In genomic region chr7:45182606-45183005, GRCm38 (mm10) we compare ENCODE assay signal across 7 mouse cellular contexts. TPM values are rescaled to one million over a fixed set of nuclear protein-coding genes. Genes with fewer than 3 reads are reported as not detected.
DNase-seq lines count a peak whose midpoint lies in the region; ATAC-seq and TF ChIP-seq lines count a peak whose summit lies in the region.

No protein-coding gene starts in this region.

- no peaks in the 10 kb centered on the region for H3K36me3 ChIP-seq in spleen, adult 2 months (ENCODE audit: control insufficient read depth, insufficient read depth, low read length)
- H3K36me3 ChIP-seq in forebrain, embryonic 16.5 days (ENCODE audit: control insufficient read depth, insufficient read depth), result no peaks in the 10 kb centered on the region
- no peaks in the 10 kb centered on the region for H3K36me3 ChIP-seq in limb, embryonic 12.5 days
- H3K36me3 ChIP-seq in stomach, embryonic 15.5 days, result no peaks in the 10 kb centered on the region

- 16% methylated on average over 11 of the region's 11 CpGs for WGBS in spleen, adult 2 months
- WGBS in forebrain, embryonic 16.5 days, result 9% methylated on average over 11 of the region's 11 CpGs
- 20% methylated on average over 11 of the region's 11 CpGs for WGBS in limb, embryonic 12.5 days
- whole genome bisulfite sequencing in stomach, embryonic 15.5 days, result 11% methylated on average over 11 of the region's 11 CpGs

- H3K27me3 ChIP-seq in spleen, adult 2 months (ENCODE audit: control insufficient read depth, insufficient read depth, low read length), result peaks cover 17% of the 10 kb centered on the region
- H3K27me3 ChIP-seq in forebrain, embryonic 16.5 days (replicated peaks; ENCODE audit: control insufficient read depth, insufficient read depth, low read length), result peaks cover 72% of the 10 kb centered on the region
- peaks cover 97% of the 10 kb centered on the region for H3K27me3 ChIP-seq in limb, embryonic 12.5 days
- peaks cover 89% of the 10 kb centered on the region for H3K27me3 ChIP-seq in stomach, embryonic 15.5 days (replicated peaks)

- DNase-seq in spleen, adult 2 months (ENCODE audit: low read depth in 1 of 2, low spot score in 2 of 2), result no peak
- no peak for DNase-seq in spleen, adult 18-20 months
- DNase-seq in adrenal gland, adult 18-20 months (ENCODE audit: low spot score in 2 of 2), result no peak
- no peak for DNase-seq in right cerebral cortex, postnatal 10 days (ENCODE audit: low spot score in 2 of 2)

- H3K4me2 ChIP-seq in forebrain, embryonic 16.5 days (ENCODE audit: low read length), result peak overlapping the region; percentile 61
- H3K4me2 ChIP-seq in limb, embryonic 12.5 days, result peak overlapping the region; percentile 56
- H3K4me2 ChIP-seq in stomach, embryonic 15.5 days, result peak overlapping the region; percentile 66

- peak; percentile 24; the same call in 1 of the 2 replicates for ATAC-seq in forebrain, embryonic 16.5 days
- peak; percentile 30; the same call in 1 of the 2 replicates for ATAC-seq in limb, embryonic 12.5 days (ENCODE audit: insufficient number of reproducible peaks, insufficient read depth, low FRiP score, low TSS enrichment, low read depth)
- ATAC-seq in stomach, embryonic 15.5 days (ENCODE audit: insufficient read depth, low FRiP score, low read depth), result no peak

- peak overlapping the region; percentile 38; the same call in 1 of the 2 replicates for H3K4me3 ChIP-seq in spleen, adult 2 months (ENCODE audit: extremely low read depth, insufficient read depth, insufficient read length)
- H3K4me3 ChIP-seq in forebrain, embryonic 16.5 days (replicated peaks; ENCODE audit: low read length), result peak overlapping the region; percentile 43
- H3K4me3 ChIP-seq in limb, embryonic 12.5 days (replicated peaks), result peak overlapping the region; percentile 25
- peak overlapping the region; percentile 32 for H3K4me3 ChIP-seq in stomach, embryonic 15.5 days (replicated peaks)

- TF ChIP-seq CTCF in spleen, adult 2 months (IDR thresholded peaks at IDR 0.05; ENCODE audit: extremely low read depth, insufficient read depth, insufficient read length, insufficient replicate concordance), result no peak

- H3K9ac ChIP-seq in forebrain, embryonic 16.5 days (replicated peaks; ENCODE audit: low read depth, low read length), result peak overlapping the region; percentile 20; the same call in 1 of the 2 replicates
- H3K9ac ChIP-seq in limb, embryonic 12.5 days (replicated peaks), result peak overlapping the region; percentile 52
- H3K9ac ChIP-seq in stomach, embryonic 15.5 days, result no peak overlapping the region

- H3K27ac ChIP-seq in spleen, adult 2 months (ENCODE audit: insufficient read depth, low read length), result no peak overlapping the region
- no peak overlapping the region for H3K27ac ChIP-seq in forebrain, embryonic 16.5 days (ENCODE audit: low read length)
- no peak overlapping the region for H3K27ac ChIP-seq in limb, embryonic 12.5 days
- H3K27ac ChIP-seq in stomach, embryonic 15.5 days, result no peak overlapping the region

- TF ChIP-seq POLR2A in spleen, adult 2 months (IDR thresholded peaks at IDR 0.05; ENCODE audit: low read depth, low read length), result no peak

- H3K9me3 ChIP-seq in forebrain, embryonic 16.5 days (ENCODE audit: control insufficient read depth, low read length), result no peaks in the 10 kb centered on the region
- no peaks in the 10 kb centered on the region; the same call in 1 of the 2 replicates for H3K9me3 ChIP-seq in limb, embryonic 12.5 days
- no peaks in the 10 kb centered on the region for H3K9me3 ChIP-seq in stomach, embryonic 15.5 days

- H3K4me1 ChIP-seq in spleen, adult 2 months (ENCODE audit: control insufficient read depth, insufficient read depth, insufficient read length), result peaks cover 4% of the 10 kb centered on the region; the same call in 1 of the 2 replicates
- peaks cover 13% of the 10 kb centered on the region for H3K4me1 ChIP-seq in forebrain, embryonic 16.5 days (replicated peaks; ENCODE audit: control insufficient read depth, insufficient read depth, low read length)
- H3K4me1 ChIP-seq in limb, embryonic 12.5 days (replicated peaks), result peaks cover 23% of the 10 kb centered on the region
- H3K4me1 ChIP-seq in stomach, embryonic 15.5 days, result peaks cover 7% of the 10 kb centered on the region; the same call in 1 of the 2 replicates

RNA-seq across cellular contexts. Expression of gene Pth2, which starts 1.8 kb away (rescaled TPM):
- polyA plus RNA-seq in spleen, adult 2 months (2012; rRNA removed), result not detected in 2 replicates
- polyA plus RNA-seq in forebrain, embryonic 16.5 days (2015; fragmentation: Nextera tagmentation; extraction: Ambion mirVana), result 0.63 TPM in 1 of 2 replicates, not detected in the other
- polyA plus RNA-seq in limb, embryonic 12.5 days (2016; fragmentation: Nextera tagmentation; extraction: Ambion mirVana), result not detected in 2 replicates
- polyA plus RNA-seq in stomach, embryonic 15.5 days (2015; fragmentation: Nextera tagmentation; extraction: Ambion mirVana), result not detected in 2 replicates
- total RNA-seq in adrenal gland, adult 18-20 months (2021), result not detected

RNA-seq across cellular contexts. Expression of gene Gfy, which starts 3.2 kb away (rescaled TPM):
- polyA plus RNA-seq in spleen, adult 2 months (2012; rRNA removed), result not detected in 2 replicates
- 0.51 TPM in 1 of 2 replicates, not detected in the other for polyA plus RNA-seq in forebrain, embryonic 16.5 days (2015; fragmentation: Nextera tagmentation; extraction: Ambion mirVana)
- not detected in 2 replicates for polyA plus RNA-seq in limb, embryonic 12.5 days (2016; fragmentation: Nextera tagmentation; extraction: Ambion mirVana)
- not detected in 2 replicates for polyA plus RNA-seq in stomach, embryonic 15.5 days (2015; fragmentation: Nextera tagmentation; extraction: Ambion mirVana)
- not detected for total RNA-seq in adrenal gland, adult 18-20 months (2021)

RNA-seq across cellular contexts. Expression of gene Slc17a7, which starts 18.9 kb away (rescaled TPM):
- polyA plus RNA-seq in spleen, adult 2 months (2012; rRNA removed), result 0.05 and 0.06 TPM in 2 replicates
- 20.1 and 22.8 TPM in 2 replicates for polyA plus RNA-seq in forebrain, embryonic 16.5 days (2015; fragmentation: Nextera tagmentation; extraction: Ambion mirVana)
- 0.17 and 0.25 TPM in 2 replicates for polyA plus RNA-seq in limb, embryonic 12.5 days (2016; fragmentation: Nextera tagmentation; extraction: Ambion mirVana)
- 0.13 TPM in 1 of 2 replicates, not detected in the other for polyA plus RNA-seq in stomach, embryonic 15.5 days (2015; fragmentation: Nextera tagmentation; extraction: Ambion mirVana)
- under 1 TPM; 0.19 to 0.23 TPM for total RNA-seq in adrenal gland, adult 18-20 months (2021)

RNA-seq across cellular contexts. Expression of gene Ccdc155, which starts 22.1 kb away (rescaled TPM):
- polyA plus RNA-seq in spleen, adult 2 months (2012; rRNA removed), result 0.16 and 0.20 TPM in 2 replicates
- polyA plus RNA-seq in forebrain, embryonic 16.5 days (2015; fragmentation: Nextera tagmentation; extraction: Ambion mirVana), result 0.58 and 0.95 TPM in 2 replicates
- 1.0 and 1.7 TPM in 2 replicates for polyA plus RNA-seq in limb, embryonic 12.5 days (2016; fragmentation: Nextera tagmentation; extraction: Ambion mirVana)
- polyA plus RNA-seq in stomach, embryonic 15.5 days (2015; fragmentation: Nextera tagmentation; extraction: Ambion mirVana), result 0.55 and 0.64 TPM in 2 replicates
- under 1 TPM in 1 of 2 experiments, not detected in 1; 0.29 TPM for total RNA-seq in adrenal gland, adult 18-20 months (2021)

RNA-seq across cellular contexts. Expression of gene Aldh16a1, which starts 28.2 kb away (rescaled TPM):
- 93.0 and 114 TPM in 2 replicates for polyA plus RNA-seq in spleen, adult 2 months (2012; rRNA removed)
- 19.3 and 20.9 TPM in 2 replicates for polyA plus RNA-seq in forebrain, embryonic 16.5 days (2015; fragmentation: Nextera tagmentation; extraction: Ambion mirVana)
- polyA plus RNA-seq in limb, embryonic 12.5 days (2016; fragmentation: Nextera tagmentation; extraction: Ambion mirVana), result 51.4 and 53.8 TPM in 2 replicates
- 49.3 and 58.7 TPM in 2 replicates for polyA plus RNA-seq in stomach, embryonic 15.5 days (2015; fragmentation: Nextera tagmentation; extraction: Ambion mirVana)
- 10 to 100 TPM; 58.4 to 68.5 TPM for total RNA-seq in adrenal gland, adult 18-20 months (2021)

Comparison
In these comparisons a context has a peak if more than half of its experiments do, and no peak if none do; other contexts are left out.
1. RNA of gene Slc17a7, which starts 18.9 kb away (polyA plus RNA-seq): 20.1 to 22.8 TPM in forebrain, embryonic 16.5 days; 0.17 to 0.25 TPM in limb, embryonic 12.5 days, 0.05 to 0.06 TPM in spleen, adult 2 months and 0.13 TPM in stomach, embryonic 15.5 days; every median in the first group is over 10 times any median in the second.
2. Peak in every context shown above with its lines, with median percentiles within 50 percentile points of each other: H3K4me3 ChIP-seq and H3K4me2 ChIP-seq.